Comparison of ENCODE assay signal across 24 mouse cellular contexts in the genomic region with DNA sequence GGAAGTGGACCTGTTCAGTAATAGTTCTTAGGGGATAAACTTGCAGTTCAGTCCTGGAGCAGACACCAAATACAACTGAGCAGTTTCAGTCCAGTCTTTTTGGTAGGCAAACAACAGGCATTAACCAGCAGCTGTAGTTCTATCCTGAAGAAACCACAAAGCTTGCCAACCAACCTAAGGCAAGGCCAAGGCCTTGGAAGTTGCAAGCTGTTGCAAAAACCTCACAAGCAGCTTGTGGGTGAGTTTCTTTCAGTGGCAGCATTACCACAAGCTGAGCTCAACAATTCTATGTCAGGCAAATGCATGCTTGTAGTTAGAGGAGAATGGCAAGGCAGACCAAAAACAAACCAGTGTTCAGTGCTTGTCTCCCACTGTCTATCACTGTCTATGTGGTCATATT.
DNase-seq lines count a peak whose midpoint lies in the region; ATAC-seq lines count a peak whose summit lies in the region.
"Had no signal": no experiment of that assay in that cellular context is flagged by ENCODE, and none has a peak within 500 bp of the region (broad histone marks: within the 10 kb centered on the region; RNA-seq: fewer than 3 reads in every experiment).

No protein-coding gene starts in this region.

- no peak overlapping the region for H3K4me2 ChIP-seq in forebrain, embryonic 15.5 days (replicated peaks)
- H3K4me2 ChIP-seq: embryonic facial prominence, embryonic 12.5 days; embryonic facial prominence, embryonic 15.5 days; hindbrain, embryonic 12.5 days; hindbrain, embryonic 15.5 days had no signal

- H3K4me3 ChIP-seq in forebrain, embryonic 15.5 days, result no peak overlapping the region
- H3K4me3 ChIP-seq: embryonic facial prominence, embryonic 12.5 days; embryonic facial prominence, embryonic 15.5 days; heart, adult 2 months; heart, embryonic 10.5 days; hindbrain, embryonic 12.5 days; hindbrain, embryonic 15.5 days had no signal

- no peaks in the 10 kb centered on the region for H3K27me3 ChIP-seq in forebrain, embryonic 15.5 days
- H3K27me3 ChIP-seq: CH12.LX; embryonic facial prominence, embryonic 12.5 days; embryonic facial prominence, embryonic 15.5 days; hindbrain, embryonic 12.5 days; hindbrain, embryonic 15.5 days; Patski had no signal

- H3K27ac ChIP-seq in forebrain, embryonic 15.5 days (replicated peaks), result no peak overlapping the region
- H3K27ac ChIP-seq: embryonic facial prominence, embryonic 12.5 days; embryonic facial prominence, embryonic 15.5 days; heart, adult 2 months; heart, embryonic 10.5 days; hindbrain, embryonic 12.5 days; hindbrain, embryonic 15.5 days had no signal

- H3K9me3 ChIP-seq in forebrain, embryonic 15.5 days, result no peaks in the 10 kb centered on the region
- H3K9me3 ChIP-seq: embryonic facial prominence, embryonic 12.5 days; embryonic facial prominence, embryonic 15.5 days; G1E; heart, embryonic 10.5 days; hindbrain, embryonic 12.5 days; hindbrain, embryonic 15.5 days had no signal

- no peak for ATAC-seq in forebrain, embryonic 15.5 days (replicated peaks)
- ATAC-seq: forebrain, embryonic 14.5 days; intestine, postnatal 0 days; Patski had no signal

- H3K9ac ChIP-seq in forebrain, embryonic 15.5 days (replicated peaks), result no peak overlapping the region
- H3K9ac ChIP-seq: embryonic facial prominence, embryonic 12.5 days; embryonic facial prominence, embryonic 15.5 days; hindbrain, embryonic 12.5 days; hindbrain, embryonic 15.5 days had no signal

- DNase-seq in adrenal gland, adult 2 months, result peak; percentile 59
- no peak for DNase-seq in adrenal gland, postnatal 4 days (ENCODE audit: low spot score in 2 of 2)
- DNase-seq in adrenal gland, adult 8-10 months, result peak; percentile 62
- peak; percentile 5 for DNase-seq in adrenal gland, postnatal 25 days
- no peak for DNase-seq in spleen, postnatal 14 days (ENCODE audit: low spot score in 2 of 2)
- no peak for DNase-seq in lung, postnatal 10 days
- DNase-seq: B cell, adult 2 months; cerebellum, adult 11 months; cerebellum, adult 2 months; cerebellum, adult 9-11 months; cerebellum, postnatal 25 days; gastrocnemius, postnatal 25 days; heart, adult 2 months had no signal

- no peaks in the 10 kb centered on the region for H3K36me3 ChIP-seq in forebrain, embryonic 15.5 days
- H3K36me3 ChIP-seq: embryonic facial prominence, embryonic 12.5 days; embryonic facial prominence, embryonic 15.5 days; G1E; heart, embryonic 10.5 days; hindbrain, embryonic 12.5 days; hindbrain, embryonic 15.5 days had no signal

- H3K4me1 ChIP-seq in forebrain, embryonic 15.5 days, result no peaks in the 10 kb centered on the region
- H3K4me1 ChIP-seq: embryonic facial prominence, embryonic 12.5 days; embryonic facial prominence, embryonic 15.5 days; heart, embryonic 10.5 days; hindbrain, embryonic 12.5 days; hindbrain, embryonic 15.5 days had no signal

Comparison
In these comparisons a context has a peak if more than half of its experiments do, and no peak if none do; other contexts are left out.
1. DNase-seq: peak in adrenal gland, adult 2 months (single experiment), adrenal gland, adult 8-10 months (single experiment) and adrenal gland, postnatal 25 days (single experiment); none in adrenal gland, postnatal 4 days (0 of 2), spleen, postnatal 14 days (0 of 2) and lung, postnatal 10 days (single experiment).